Mouse (Mus musculus): ENCODE measurements around the gene Tbc1d20. TPM values are rescaled to one million over a fixed set of nuclear protein-coding genes. Genes with fewer than 3 reads are reported as not detected.
"Not testable (repeated sequence)": the region's sequence is repeated elsewhere in the genome, so short reads cannot be mapped to it uniquely, and the experiment has no call there.

Gene Tbc1d20
- 145 and 149 TPM in 2 replicates for total RNA-seq (2021)
- long read RNA-seq, experiment 1, transcript Tbc1d20-201 (8 exons, 3,386 nt): major isoform, 67 of 103 reads
- long read RNA-seq, experiment 1, partial matches to known transcripts: 4 of 103 reads
- long read RNA-seq, experiment 1, other reads (novel, unspliced or antisense): 31 of 103 reads
- long read RNA-seq, experiment 2, transcript Tbc1d20-201 (8 exons, 3,386 nt): major isoform, 66 of 90 reads
- long read RNA-seq, experiment 2, partial matches to known transcripts: 2 of 90 reads
- long read RNA-seq, experiment 2, other reads (novel, unspliced or antisense): 22 of 90 reads

DNA sequence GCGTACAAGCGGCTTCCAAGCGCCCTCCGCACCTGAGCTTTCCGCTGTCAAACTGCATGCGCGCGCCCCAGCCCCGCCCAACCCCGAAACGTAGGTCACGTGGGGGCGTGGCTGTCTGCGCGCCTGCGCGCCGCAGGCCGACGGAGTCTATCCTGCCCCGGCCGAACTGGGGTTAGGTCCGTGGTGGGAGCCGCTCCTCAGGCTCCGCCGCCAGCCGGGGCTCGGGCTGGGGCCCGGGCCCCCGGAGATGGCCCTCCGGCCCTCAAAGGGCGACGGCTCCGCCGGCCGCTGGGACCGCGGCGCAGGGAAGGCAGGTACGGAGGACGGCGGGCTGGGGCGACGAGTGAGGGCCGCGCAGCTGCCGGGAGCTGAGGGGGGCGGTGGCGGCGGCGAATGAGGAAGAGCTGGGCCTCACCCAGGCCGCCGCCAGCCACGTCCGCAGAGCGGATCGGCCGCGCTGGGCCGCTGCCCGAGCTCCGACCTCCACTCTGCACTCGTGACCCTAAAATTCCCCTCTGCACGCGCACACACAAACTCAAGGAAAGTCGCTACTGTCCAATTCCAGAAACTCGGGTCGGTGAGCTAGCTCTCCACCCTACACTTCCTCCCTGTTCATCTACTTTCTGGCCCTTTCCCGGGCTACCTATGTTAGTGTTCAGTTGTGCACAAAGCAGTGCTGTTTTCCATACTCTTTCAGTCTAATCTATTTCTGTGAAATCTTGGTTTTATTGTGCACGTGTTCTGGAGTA lies at the start of gene Tbc1d20:
Gene Tbc1d20 (plus strand): TSS at position 102 of the 749 bp plus-strand sequence.
- peak; percentile 94 for DNase-seq

DNA sequence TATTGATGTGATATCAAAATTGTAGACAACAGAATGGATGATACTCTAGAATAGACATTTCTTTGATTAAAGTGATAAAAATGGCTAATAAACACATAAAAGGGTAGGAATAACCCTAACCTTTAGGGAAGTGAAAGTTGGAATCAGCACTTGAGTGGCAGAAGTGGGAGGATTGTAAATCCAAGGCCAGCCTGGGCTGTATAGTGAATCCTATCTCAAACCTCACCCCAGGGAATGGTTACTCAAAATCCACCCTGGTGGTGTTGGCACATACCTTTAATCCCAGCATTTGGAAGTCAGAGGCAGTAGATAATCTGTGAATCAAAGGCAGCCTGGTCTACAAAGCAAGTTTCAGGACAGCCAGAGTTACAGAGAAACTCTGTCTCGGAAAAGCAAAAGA lies 46.4 kb upstream of the Tbc1d20 start:
- DNase-seq: no peak

DNA sequence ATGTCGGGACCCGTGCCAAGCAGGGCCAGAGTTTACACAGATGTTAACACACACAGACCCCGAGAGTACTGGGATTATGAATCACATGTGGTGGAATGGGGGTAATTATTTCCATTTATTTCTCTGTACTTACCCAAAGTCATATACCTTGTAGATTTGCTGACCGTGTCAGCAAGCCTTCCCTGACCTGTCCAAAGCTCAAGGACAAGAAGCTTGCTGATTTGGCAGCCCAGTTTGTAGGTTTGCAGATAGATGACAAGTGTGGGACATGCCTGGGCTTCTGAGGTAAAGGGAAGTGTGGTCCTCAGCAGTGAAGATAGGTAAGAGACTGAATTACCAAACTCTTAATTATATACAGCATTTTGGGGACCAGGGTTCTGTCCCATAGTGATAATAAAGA lies 43.1 kb upstream of the Tbc1d20 start:
- DNase-seq: no peak

DNA sequence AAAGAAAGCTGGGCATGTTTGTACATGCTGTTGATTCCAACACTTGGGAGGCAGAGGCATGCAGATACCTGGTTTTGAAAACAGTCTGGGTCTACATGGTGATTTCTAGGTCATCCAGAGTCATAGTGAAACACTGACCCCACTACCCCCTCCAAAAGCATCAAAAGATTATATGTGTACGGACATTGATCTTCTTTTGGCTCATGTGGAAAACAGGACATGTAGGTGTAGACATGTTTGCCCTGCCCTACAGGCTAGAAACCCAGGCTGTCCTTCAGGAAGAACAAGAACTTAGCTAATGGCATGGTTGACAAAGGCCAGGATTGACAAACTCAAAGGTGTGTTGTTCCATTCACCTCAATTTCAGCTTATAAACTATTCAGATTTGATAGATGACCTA lies 33.9 kb upstream of the Tbc1d20 start:
- no peak for DNase-seq

DNA sequence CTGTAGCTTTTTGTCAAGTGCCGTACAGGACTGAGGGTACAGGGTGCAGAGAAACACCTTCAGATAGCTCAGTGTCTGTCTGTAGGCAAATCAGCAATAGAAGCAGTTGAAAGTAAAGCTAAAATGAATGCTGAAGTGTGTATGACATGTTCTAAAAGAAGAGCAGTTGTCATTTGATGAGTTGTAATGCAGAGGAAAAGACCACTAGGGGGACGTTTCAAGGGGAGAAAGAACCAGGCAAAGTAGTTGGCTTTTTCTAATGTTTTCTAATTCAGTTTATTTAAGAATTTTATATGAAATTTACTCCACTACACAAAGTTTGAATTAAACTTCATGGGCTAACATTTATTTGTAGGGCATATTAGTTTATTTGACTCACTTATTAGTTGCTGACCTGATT lies 20.0 kb upstream of the Tbc1d20 start:
- DNase-seq: no peak

DNA sequence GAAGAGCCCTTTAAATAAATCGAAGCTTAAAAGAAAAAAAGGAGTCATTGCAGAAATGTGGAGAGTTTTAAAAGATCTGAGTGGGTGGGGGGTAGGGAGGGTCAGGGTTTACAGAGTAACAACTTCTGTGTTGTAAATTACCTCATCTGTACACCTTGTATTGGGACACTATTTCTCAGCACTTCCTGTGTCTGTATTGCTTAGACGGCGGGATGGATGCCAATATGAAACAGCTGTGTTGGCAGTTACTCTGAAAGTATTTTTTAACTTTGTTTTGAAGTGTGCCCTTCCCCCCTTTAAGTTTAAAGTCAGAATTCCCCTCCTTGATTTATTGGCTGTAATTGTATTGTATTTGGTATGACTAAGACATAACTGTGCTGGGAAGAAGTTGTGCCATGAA lies 12.2 kb upstream of the Tbc1d20 start:
- peak; percentile 27 for DNase-seq

DNA sequence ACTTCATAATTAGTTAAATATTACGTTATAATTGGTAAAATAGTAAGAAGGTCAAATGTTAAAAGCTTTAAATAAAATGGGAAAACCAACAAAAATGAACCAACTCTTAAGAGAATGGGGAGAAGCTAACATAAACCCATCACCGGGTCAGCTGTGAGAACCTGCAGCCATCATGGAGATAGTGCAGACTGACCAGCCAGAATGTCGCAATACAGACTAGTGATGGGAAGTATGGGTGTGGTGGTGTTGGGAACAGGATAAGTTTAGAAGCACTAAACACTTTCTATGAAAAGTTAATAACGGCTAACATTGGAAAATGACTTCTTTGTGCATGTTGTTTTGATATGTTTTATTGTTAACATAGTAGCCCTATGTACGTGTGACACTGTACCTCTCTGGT lies 6.1 kb upstream of the Tbc1d20 start:
- DNase-seq: no peak

DNA sequence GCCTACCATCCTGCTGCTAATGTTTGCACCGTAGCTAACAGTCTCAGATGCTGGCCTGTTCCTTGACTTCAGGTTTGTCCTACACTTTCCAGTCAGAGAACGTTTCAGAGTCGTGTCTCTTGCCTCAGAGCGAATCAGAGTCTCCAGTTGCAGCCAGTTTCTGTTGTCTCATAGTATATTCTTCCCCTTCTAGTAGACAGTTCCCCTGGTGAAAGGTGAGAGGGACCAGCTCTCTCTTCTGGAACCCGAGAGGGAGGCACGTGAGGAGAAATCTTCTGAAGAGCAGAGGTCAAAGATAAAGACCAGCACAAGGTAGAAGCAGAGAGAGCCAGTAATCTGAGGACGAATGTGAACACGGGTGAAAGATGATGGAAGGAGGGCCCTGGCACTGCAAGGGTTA lies 5.6 kb upstream of the Tbc1d20 start:
- DNase-seq: no peak

DNA sequence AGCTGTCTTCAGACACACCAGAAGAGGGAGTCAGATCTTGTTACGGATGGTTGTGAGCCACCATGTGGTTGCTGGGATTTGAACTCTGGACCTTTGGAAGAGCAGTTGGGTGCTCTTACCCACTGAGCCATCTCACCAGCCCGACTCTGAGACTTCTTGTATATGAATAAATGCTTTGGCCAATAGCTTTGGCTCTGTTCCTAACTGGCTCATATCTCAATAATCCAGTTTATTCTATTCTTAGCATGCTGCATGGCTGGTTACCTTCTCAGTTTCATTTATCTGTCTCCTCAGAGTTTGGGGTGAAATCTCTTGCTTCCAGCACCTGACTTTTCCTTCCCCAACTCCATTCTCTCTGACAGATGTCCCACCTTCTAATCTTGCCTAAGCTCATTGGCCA lies 4.0 kb upstream of the Tbc1d20 start:
- DNase-seq: not testable (repeated sequence)

DNA sequence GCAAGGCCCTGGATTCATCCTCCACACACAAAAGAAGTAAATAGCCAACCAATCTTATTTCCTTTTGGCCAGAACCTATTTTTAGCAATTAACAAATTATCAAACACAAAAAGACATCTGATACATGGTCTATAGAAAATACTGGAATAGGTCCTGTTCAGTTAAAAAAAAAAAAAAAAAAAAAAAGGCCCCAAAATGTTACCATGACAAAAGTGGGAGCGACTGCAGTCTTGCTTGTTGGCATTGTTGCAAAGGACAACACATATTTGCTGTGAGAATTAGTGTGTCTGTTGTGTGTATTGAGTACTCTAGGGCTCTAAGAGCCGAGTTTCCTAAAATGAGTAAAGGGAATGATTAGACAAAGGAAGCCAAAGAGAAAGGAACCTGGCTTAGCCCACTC lies 1.2 kb upstream of the Tbc1d20 start:
- no peak for DNase-seq

DNA sequence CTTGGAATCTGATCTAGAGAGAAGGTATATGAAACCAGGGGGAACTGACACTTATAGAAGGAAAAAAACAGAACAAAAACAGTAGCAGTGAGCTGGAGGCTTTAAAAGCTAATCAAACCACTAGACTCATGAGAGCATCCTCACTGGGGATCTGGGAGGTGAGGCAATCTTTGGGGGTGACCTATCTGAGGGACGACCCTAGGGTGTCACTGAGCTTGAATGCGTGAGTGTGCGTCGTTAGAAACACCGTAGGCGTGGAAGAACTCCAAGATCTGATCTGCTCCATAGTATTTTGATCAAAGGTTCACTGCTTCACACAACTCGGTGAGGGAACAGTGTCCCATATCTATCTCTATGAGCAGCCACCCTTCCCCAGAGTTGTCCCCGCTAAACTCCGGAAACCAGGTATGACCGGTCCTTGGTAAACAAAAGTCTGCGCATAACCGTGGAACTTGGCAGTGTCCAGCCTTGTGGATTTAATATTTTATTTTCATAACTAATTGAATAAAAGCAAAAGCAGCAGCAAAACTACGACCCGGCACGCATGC lies 375 bp upstream of the Tbc1d20 start:
- DNase-seq: no peak

DNA sequence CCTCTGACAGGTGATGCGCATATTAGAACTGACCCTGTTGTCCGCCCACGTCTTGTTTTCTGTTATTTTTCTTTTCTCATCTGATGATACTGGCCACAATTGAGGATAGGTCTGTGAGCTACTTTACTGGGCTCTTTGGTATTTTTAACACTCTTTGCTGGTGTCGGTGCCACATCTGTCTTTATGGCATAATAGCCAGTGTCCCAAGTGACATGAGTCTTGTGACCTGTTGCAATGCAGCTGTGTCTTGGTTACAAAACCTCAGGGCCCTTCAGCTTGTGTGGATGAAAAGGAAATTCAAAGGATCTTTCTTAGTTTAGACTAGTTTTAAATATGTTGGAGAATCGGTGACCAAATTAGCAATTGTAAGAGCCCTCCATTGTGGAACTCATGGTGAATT lies 913 bp downstream of the Tbc1d20 start:
- no peak for DNase-seq

DNA sequence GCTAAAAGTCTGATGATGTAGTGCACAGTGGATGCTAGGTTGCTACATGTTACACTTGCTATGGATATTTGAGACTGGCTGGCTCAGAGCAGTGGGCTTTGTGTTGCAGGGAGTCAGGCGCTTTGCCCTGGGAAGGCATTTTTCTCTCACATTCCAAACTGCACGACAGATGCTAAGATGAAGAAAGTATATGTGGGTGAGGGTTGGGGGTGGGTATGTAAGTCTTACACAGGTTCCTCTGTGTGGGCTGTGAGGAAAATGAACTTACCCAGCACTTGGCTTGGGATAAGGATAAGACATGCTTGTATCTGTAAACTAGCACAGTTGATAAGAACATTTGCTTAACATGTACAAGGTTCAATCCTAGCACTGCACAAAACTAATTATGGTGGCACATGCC lies 9.2 kb downstream of the Tbc1d20 start:
- DNase-seq: no peak

DNA sequence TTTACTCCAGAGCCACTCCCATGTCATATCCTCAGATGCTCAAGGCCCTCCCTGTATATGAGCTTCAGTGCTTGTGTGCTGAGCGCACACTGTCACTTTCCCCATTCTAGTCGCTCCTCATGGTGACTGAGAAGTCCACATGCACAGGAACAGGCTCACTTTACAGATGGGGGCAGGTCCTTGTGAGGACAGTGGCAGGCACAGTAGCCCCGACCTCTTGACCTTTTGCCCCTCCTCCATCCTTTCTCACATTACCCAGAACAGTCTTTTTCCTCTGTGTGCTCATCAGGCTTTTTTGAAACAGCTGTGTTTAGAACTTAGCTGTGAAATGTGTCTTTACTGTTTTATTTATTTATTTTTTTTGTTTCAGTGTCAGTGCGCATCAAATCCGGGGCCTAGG lies 10.2 kb downstream of the Tbc1d20 start:
- DNase-seq: no peak

DNA sequence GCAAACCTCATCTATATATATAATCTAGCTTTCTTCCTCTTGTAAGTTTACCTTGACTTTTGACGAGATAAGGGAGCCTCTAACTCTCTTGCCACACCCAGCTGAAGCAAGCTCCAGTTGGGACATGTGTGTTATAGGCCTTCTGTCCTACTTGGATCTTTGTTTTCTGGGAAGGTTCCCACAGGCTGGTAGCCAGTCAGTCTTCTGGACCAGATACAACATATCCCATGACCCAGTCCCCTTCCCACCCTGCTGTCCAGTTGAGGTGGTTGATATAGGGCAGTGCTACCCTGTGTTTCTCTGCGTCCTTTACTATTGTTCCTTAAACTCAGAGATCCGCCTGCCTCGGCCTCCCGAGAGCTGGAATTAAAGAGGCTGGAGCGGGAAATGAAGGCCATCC lies 11.9 kb downstream of the Tbc1d20 start:
- peak; percentile 49 for DNase-seq

DNA sequence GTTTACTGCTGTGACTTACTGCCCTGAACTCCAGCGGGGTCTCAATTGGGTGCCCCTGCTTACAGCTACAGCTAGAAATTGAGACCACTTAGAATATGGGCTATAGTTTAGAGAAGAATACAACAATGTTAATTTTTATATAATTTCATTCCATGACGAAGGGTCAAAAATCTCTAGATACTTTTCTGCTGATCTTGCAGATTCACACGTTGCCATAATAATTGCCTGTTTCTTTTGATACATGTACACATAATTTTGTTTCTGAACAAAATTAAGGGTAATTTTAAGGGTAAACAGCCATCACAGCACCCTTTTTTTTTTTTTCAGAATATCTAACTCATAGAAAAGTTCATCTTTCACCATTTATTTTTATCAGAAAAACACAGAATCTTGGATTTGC lies 13.6 kb downstream of the Tbc1d20 start:
- no peak for DNase-seq

DNA sequence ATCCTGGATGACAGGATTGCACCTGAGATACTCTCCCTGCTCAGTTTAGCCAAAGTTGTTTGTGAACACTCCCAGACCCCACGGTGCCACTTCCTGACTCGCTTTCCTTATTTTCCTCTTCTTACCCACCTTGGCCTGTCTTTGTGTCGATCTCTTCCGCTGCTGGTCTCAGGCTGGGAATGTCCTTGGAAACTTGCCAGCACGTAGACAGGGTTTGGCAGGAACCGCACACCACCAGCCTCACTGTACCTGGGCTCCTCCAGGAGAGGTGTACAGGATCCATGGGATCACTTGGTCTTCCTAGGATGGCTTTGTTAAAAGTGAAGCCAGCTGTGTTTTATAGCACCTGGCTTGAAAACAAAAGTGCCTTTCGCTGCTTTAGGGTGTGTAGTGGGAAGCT lies 19.4 kb downstream of the Tbc1d20 start:
- DNase-seq: peak; percentile 44

DNA sequence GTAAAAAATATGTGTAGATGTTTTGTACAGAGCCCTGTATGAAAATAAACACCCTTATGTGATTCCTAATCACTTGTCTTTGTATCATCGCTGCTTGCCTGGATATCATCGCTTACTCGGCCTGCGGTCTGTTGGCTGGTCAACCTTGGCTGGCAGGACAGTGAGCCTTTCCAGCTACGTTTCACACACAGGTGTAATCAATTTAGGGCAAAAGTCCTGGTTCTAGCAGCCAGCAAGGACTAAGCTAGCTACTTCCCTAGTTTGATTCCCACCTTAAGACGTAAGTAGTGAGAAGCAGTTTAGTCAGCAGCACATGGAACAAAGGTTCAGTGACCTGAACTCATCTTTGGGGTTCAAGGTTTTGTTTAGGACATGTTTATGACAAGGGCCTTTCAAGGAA lies 20.3 kb downstream of the Tbc1d20 start:
- no peak for DNase-seq

DNA sequence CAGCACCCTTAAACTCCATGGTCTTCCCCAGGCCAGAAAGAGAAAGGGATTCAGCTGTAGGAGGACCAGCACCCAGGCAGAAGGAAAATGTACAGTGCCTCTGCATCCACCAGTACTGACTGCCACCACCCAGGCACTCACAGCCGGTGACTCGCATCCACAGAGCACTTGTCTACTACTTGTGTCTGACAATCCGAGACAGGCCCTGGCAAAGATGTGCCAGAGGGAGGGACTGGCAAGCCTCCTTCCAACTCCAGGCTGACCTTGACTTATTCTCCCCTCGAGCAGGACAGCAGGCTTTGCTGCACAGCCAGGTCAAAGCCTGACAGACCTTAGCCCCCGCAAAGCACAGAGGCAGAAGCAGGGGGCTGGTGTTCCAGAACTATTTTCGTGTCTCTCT lies 23.4 kb downstream of the Tbc1d20 start:
- peak; percentile 46 for DNase-seq

DNA sequence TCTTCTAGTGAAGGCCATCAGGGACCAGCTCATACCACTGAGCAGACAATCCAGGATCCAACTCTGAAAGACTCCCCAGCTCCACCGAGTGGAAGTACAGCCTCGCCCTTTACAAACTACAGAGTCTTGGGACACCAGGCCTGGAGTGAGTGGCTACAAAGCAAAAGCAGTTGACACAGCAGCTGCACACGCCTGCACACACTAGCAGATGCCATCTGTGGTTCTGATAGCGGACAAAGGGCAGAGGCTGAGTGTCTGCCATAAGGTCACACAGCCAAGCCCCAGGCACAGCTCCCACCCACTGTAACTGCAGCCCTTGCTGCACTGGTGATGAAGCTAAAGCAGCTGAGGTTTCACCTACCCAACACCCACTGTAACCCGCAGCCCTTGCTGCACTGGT lies 27.9 kb downstream of the Tbc1d20 start:
- DNase-seq: no peak

DNA sequence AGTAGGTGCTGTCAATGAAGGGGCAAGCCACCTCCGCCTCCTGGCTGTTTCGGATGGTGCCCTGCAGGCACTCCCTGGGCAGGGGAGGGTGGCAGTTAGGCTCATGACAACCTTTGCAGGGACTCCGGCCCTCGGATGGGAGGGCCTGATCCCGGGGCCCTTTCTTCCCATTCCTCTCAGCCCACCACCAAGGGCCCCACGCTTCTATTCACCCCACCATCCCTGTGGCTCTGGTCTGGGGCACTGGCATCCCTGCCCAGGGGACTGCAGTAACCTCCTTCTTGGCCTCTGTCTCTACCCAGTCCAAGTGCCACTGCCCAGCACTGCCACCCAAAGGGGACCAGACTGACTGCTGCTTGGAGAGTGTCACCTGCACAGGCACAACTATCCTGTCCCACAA lies 28.6 kb downstream of the Tbc1d20 start:
- no peak for DNase-seq

DNA sequence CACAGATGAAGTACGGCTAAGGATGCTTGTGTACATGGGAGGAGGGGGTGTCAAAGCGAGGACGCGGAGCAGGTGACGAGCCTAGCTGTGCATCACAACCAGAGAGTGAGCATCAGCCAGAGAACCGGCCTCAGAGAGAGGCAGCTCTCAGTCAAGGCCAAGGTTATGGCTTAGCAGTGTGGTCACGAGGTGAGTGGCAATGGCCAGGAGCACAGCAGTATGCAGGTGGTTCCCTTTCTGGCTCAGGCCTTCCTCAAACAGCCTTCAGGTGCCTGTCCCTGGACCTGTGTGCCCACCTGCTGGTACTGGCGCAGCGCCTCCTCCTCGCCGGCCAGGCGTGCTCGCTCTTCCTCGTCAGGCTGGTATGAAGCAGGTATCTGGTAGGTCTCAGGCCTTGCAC lies 30.3 kb downstream of the Tbc1d20 start:
- DNase-seq: peak; percentile 70

DNA sequence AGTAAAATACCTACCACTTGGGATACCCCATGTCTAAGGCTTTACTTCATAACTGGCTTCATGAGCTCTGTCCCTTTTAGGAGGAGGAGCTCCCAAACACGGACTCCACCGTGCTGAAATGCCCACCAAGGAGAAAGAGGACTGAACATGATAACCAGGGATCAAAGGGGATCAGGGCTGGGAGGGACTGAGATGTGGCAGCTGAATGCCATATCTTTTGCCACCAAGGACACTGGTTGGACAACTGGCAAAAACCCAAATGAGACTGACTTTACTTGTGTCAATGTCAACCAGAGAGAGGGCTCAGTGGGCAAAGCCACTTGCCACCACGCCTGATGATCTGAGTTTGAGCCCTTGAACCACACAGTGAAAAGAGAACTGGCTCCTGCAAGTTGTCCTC lies 31.2 kb downstream of the Tbc1d20 start:
- peak; percentile 50 for DNase-seq

DNA sequence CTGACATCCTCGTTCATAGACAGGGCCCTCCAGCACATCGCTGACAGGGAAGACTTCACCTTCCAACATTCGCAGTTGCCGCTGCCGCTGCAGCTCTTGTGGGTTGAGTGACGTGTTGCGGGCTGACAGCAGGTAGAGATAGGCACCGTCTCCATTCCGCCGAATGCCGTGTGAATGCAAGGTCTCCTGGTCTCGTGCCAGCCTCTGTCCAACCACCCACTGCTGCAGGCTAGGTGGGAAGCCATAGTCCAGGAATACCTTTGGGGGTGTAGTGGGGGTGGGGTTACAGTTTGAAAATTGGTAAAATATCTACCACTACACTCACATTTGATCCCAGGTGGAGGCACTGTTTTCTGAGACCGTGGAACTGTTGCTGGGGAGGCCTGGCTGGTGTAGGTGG lies 32.5 kb downstream of the Tbc1d20 start:
- no peak for DNase-seq
